Mouse (Mus musculus): Measurements from ENCODE around the gene Pdzd2.

GRCm38 (mm10) chr15:12542316-12542715 is 197.4 kb downstream of the Pdzd2 start:
- TF ChIP-seq CTCF (IDR thresholded peaks at IDR 0.05; ENCODE audit: extremely low read depth, insufficient read depth, low read length) (no peak), POLR2A (IDR thresholded peaks at IDR 0.05; ENCODE audit: extremely low read depth, insufficient read depth, low read length) (no peak)
